Mouse (Mus musculus): ENCODE measurements around the gene Trpv2.

Trpv2 gene

GRCm38 (mm10) chr11:62558961-62559646, 15.2 kb upstream of the Trpv2 start:
- DNase-seq (ENCODE audit: low spot score in 2 of 2), result no peak

GRCm38 (mm10) chr11:62560463-62561016, 13.7 kb upstream of the Trpv2 start:
- DNase-seq (ENCODE audit: low spot score in 2 of 2), result no peak

- DNase-seq (ENCODE audit: low spot score in 2 of 2), result no peak
Measured at GRCm38 (mm10) chr11:62563590-62563989, 10.7 kb upstream of the Trpv2 start.

GRCm38 (mm10) chr11:62565747-62566146, 8.5 kb upstream of the Trpv2 start:
- no peak for DNase-seq (ENCODE audit: low spot score in 2 of 2)

GRCm38 (mm10) chr11:62566211-62566610, 8.1 kb upstream of the Trpv2 start:
- DNase-seq (ENCODE audit: low spot score in 2 of 2), result no peak

GRCm38 (mm10) chr11:62568300-62568699, 6.0 kb upstream of the Trpv2 start:
- no peak for DNase-seq (ENCODE audit: low spot score in 2 of 2)

GRCm38 (mm10) chr11:62574703-62575085, 408 bp downstream of the Trpv2 start:
- no peak for DNase-seq (ENCODE audit: low spot score in 2 of 2)

GRCm38 (mm10) chr11:62575297-62575658, 992 bp downstream of the Trpv2 start:
- peak; percentile 70 to 83 for DNase-seq (ENCODE audit: low spot score in 2 of 2)

GRCm38 (mm10) chr11:62575659-62576438, 1.6 kb downstream of the Trpv2 start:
- DNase-seq (ENCODE audit: low spot score in 2 of 2), result peak; percentile 44 to 54

GRCm38 (mm10) chr11:62576530-62577152, 2.4 kb downstream of the Trpv2 start:
- DNase-seq (ENCODE audit: low spot score in 2 of 2), result peak in 1 of 2 experiments; percentile 25

GRCm38 (mm10) chr11:62583031-62583430, 8.7 kb downstream of the Trpv2 start:
- DNase-seq (ENCODE audit: low spot score in 2 of 2), result no peak

- no peak for DNase-seq (ENCODE audit: low spot score in 2 of 2)
Measured at GRCm38 (mm10) chr11:62584671-62585206, 10.5 kb downstream of the Trpv2 start.

- no peak for DNase-seq (ENCODE audit: low spot score in 2 of 2)
Measured at GRCm38 (mm10) chr11:62587034-62587433, 12.7 kb downstream of the Trpv2 start.

GRCm38 (mm10) chr11:62589391-62589790, 15.1 kb downstream of the Trpv2 start:
- DNase-seq (ENCODE audit: low spot score in 2 of 2), result no peak

GRCm38 (mm10) chr11:62591026-62591425, 16.7 kb downstream of the Trpv2 start:
- DNase-seq (ENCODE audit: low spot score in 2 of 2), result no peak

GRCm38 (mm10) chr11:62591904-62592575, 17.8 kb downstream of the Trpv2 start:
- no peak for DNase-seq (ENCODE audit: low spot score in 2 of 2)

GRCm38 (mm10) chr11:62598571-62598970, 24.3 kb downstream of the Trpv2 start:
- no peak for DNase-seq (ENCODE audit: low spot score in 2 of 2)

- no peak for DNase-seq (ENCODE audit: low spot score in 2 of 2)
Measured at GRCm38 (mm10) chr11:62601732-62602618, 27.7 kb downstream of the Trpv2 start.

- peak; percentile 96 for DNase-seq (ENCODE audit: low spot score in 2 of 2)
Measured at GRCm38 (mm10) chr11:62602619-62603311, 28.5 kb downstream of the Trpv2 start.
